Mouse (Mus musculus): ENCODE measurements around the gene Mxd4. TPM values are rescaled to one million over a fixed set of nuclear protein-coding genes. Genes with fewer than 3 reads are reported as not detected.

The Mxd4 gene
- total RNA-seq, 2 experiments from 2014 or later: 74.0 to 80.4 TPM

DNA sequence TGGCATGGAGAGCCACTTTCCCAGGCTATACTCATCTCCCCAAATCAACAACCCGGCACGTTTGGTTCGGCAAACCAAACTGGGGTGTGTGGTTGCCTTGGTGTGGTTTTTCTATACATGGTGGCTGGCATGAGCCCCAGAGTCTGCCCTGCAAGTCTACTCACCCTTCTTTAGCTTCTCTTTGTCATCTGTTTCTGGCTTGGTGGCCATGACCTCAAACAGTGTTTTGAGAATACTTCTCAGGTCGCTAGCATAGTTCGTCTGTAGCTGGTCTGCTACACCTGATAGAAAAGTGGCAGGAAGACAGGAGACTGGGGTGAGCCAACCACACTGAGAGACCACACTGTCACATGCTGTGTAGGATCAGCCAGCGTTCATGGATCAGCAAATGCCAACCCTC lies 11.1 kb upstream of the Mxd4 start:
- no peak for DNase-seq (ENCODE audit: low spot score in 2 of 2)

DNA sequence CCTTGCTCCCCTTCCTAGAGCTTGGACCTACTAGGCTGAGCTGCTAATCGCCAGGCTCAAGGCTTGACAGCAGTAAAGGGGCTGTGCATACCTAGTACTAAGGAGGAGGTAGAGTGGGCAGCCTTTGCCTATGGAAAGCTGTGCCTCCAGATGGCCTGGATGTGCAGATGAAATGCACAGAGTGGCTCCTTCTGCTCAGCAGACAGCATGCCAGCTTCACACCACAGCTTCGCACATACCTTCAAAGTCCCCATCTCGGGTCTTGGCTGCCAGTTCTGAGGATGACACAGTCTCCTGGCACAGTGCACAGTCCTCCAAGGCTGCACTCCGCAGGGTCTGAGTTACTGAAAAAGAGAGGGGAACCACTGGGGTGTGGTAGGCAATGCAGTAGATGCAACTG lies 9.7 kb upstream of the Mxd4 start:
- peak; percentile 78 to 86 for DNase-seq (ENCODE audit: low spot score in 2 of 2)

- no peak for DNase-seq (ENCODE audit: low spot score in 2 of 2)
Measured at GRCm38 (mm10) chr5:34196423-34196822, 8.9 kb upstream of the Mxd4 start.

DNA sequence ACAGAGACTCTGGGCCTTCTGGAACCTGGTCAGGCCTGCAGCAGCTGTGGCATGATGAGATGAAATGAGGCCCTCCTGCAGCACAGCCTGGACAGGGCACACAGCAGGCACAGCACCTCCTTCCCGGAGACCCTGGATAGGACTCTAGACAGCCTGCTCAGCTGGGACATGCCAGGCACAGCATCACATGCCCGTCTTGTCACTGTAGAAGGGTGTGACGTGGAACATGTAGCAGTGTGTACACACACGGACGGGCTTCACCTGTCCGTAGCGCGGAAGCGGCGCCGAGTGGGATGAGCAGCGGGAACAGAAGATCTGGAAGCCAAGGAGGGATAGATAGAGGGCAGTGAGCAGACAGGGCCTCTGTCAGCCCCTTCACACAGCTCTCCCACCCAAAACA lies 8.3 kb upstream of the Mxd4 start:
- DNase-seq (ENCODE audit: low spot score in 2 of 2): no peak

DNA sequence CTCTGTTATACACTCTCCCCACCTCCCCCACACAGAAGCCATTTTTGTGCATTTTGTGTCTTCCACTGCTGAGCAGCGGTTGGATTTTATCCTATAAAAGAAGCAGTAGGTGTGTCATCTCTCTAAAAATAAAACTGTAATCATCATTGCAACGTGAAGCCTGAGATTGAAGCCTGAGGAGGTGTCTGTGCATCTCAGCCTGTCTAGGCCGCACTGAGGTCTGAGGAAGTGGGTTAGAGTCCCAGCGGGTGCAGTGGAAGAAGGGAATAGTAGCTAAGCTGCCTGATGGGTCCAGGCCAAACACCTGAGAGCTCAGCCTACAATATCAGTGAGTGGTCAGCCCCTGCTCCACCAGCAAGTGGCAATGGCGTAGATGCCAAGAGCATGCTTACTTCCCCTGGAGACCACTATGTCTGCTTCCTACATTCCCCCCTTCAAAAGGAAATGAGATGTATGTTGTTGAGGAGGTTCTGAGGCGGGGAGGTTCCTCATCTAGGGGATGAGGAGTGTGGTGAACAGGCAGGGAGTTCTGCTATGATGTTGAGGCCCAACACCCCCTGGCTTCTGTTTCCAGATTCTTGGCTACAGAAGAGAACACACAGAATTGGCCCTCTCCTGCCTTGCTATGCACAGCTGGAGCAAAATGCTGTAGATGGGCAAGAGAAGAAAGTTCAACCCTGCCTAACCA lies 7.6 kb upstream of the Mxd4 start:
- peak; percentile 39 to 41 for DNase-seq (ENCODE audit: low spot score in 2 of 2)

DNA sequence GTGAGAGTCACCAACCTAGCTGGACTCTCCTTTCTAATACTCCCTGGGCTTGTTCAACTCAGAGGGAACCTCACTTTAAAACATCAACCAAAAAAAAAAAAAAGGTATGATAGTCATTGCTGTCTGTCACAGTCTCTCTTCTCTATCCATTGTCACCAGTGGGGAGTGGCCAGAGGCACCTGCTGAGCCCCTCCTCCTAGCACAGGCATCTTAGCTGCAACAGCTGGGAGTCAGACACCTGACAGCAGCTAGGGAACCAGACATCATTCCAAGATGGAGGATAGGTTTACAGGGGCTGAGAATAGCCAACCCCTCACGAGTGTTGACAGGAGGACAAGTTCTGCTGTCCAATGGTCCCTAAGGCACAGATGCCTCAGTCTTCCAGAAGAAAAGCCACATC lies 6.9 kb upstream of the Mxd4 start:
- DNase-seq (ENCODE audit: low spot score in 2 of 2): no peak

DNA sequence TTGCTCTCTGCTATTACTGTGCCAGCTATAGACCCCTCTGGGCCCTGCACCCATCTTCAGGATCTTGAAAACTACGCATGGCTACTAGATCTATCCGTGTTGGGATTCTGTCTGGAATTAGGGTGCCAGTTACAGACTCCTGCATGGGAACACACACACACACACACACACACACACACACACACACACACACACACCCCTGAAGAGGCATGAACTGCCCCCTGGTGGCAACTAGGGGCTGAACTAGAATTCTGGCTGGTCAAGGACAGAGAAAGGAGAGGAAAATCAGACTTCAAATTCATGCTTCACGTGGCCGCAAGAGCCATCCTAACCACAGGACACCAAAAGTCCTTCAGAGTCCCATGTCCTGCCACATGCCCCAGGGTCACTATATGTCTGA lies 4.3 kb upstream of the Mxd4 start:
- DNase-seq (ENCODE audit: low spot score in 2 of 2): no peak

- DNase-seq (ENCODE audit: low spot score in 2 of 2): no peak
Measured at GRCm38 (mm10) chr5:34191021-34191420, 3.5 kb upstream of the Mxd4 start.

GRCm38 (mm10) chr5:34189521-34189920 lies 2.0 kb upstream of the Mxd4 start:
- no peak for DNase-seq (ENCODE audit: low spot score in 2 of 2)

DNA sequence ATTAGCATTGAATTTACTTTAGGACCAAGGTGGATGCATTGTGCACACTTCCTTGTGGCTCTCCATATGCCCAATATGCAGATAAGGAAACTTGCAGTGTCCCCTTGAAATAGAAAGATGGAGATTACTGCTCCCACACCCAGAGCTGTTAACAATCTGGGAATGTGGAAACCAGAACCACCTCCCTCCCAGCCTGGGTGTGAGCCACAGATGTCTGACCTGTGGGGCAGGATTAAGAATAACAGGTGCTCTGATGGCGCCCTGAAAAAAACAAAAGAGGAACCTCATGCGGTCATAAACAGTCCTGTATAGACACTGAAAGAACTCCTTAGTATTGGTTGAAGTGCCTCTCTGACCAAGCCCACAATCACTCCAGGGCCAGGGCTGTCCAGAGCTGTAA lies 1.3 kb upstream of the Mxd4 start:
- DNase-seq (ENCODE audit: low spot score in 2 of 2): no peak

DNA sequence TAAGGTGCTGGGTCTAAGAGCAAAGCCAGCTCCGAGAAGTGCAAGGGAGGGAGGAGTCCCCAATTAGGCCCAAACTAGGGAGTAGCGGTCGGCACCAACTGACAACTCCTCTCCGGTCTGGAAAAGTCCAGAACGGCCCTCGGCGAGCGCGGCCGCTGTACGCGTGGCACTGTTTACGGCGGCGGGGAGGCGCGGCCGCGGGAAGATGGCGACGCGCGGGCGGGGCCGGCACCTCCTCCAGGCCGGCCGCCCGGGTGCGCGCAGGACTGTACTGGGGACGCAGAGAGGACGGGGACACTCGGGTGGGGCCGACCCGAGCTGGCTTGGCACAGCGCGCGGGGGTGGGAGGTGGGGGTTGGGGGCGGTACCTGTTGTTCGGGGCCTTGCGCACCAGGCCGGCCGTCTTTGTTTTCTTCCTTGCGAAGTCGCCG lies 544 bp downstream of the Mxd4 start:
- DNase-seq (ENCODE audit: low spot score in 2 of 2): peak; percentile 31 to 65

GRCm38 (mm10) chr5:34186391-34186790 lies 1.1 kb downstream of the Mxd4 start:
- no peak for DNase-seq (ENCODE audit: low spot score in 2 of 2)

- DNase-seq (ENCODE audit: low spot score in 2 of 2): no peak
Measured at GRCm38 (mm10) chr5:34185791-34186190, 1.7 kb downstream of the Mxd4 start.

DNA sequence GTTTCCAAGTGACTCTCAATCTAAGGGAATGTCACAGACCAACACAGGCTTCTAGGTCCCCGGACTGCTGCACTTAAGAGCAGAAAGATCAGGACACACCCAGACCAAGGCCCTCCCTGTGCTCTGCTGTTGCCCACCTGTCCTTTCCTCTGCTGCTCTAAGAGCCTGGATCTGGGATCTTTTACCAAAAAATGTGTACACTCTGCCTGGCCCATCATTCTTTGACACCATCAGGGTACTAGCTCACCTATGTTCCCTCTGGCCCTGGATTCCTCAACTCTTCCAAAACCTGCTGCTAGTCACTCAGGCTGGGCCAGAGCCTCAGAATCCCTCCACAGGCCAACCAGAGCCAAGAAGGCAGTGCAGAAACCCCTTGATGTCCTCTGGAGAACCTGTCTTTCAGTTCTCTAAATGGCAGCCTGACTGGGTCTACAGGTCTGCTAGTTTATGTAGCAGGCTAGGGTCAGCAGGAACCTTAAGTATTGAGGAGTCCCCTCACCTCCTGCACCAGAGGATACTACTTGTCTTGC lies 2.4 kb downstream of the Mxd4 start:
- DNase-seq (ENCODE audit: low spot score in 2 of 2): no peak

- peak in 1 of 2 experiments; percentile 1 for DNase-seq (ENCODE audit: low spot score in 2 of 2)
Measured at GRCm38 (mm10) chr5:34183976-34184375, 3.5 kb downstream of the Mxd4 start.

GRCm38 (mm10) chr5:34183156-34183880 lies 4.2 kb downstream of the Mxd4 start:
- DNase-seq (ENCODE audit: low spot score in 2 of 2): peak; percentile 6 to 23

GRCm38 (mm10) chr5:34182486-34182885 lies 5.0 kb downstream of the Mxd4 start:
- peak; percentile 1 for DNase-seq (ENCODE audit: low spot score in 2 of 2)

DNA sequence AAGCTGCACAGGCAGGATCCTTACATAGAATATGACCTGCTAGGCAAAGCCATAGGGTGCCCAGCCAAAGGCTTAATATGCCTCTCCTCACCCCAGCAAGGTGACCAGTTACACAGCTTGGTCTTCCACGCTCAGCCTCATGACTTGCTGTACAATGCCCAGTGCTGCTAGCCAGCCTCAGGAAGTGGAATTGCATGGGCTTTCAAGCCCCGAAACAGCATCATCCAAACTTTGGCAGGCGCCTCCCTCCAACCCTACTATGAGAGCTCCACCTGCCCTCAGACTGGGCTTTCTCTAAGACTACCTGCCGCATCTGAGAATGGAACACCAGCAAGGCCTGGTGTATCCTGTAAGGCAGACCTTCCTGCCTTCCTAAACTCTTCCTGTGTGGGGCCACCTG lies 9.7 kb downstream of the Mxd4 start:
- DNase-seq (ENCODE audit: low spot score in 2 of 2): no peak

GRCm38 (mm10) chr5:34177091-34177490 lies 10.4 kb downstream of the Mxd4 start:
- peak in 1 of 2 experiments; percentile 1 for DNase-seq (ENCODE audit: low spot score in 2 of 2)

- DNase-seq (ENCODE audit: low spot score in 2 of 2): peak in 1 of 2 experiments; percentile 1
Measured at GRCm38 (mm10) chr5:34176691-34177090, 10.8 kb downstream of the Mxd4 start.

DNA sequence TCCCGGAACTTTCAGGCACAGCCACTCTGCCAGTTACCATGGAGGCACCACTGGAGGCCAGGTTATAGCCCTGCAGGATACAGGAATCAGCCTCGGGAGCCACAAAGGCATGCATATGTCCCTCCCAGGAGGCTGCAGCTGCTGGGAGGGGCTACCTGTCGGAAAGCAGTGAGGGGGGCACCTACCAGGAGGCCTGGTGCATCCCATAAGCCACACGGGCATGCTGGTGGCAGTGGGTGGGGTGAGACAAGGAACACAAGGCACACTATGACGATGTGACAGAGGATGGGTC lies 12.2 kb downstream of the Mxd4 start:
- peak in 1 of 2 experiments; percentile 1 for DNase-seq (ENCODE audit: low spot score in 2 of 2)

DNA sequence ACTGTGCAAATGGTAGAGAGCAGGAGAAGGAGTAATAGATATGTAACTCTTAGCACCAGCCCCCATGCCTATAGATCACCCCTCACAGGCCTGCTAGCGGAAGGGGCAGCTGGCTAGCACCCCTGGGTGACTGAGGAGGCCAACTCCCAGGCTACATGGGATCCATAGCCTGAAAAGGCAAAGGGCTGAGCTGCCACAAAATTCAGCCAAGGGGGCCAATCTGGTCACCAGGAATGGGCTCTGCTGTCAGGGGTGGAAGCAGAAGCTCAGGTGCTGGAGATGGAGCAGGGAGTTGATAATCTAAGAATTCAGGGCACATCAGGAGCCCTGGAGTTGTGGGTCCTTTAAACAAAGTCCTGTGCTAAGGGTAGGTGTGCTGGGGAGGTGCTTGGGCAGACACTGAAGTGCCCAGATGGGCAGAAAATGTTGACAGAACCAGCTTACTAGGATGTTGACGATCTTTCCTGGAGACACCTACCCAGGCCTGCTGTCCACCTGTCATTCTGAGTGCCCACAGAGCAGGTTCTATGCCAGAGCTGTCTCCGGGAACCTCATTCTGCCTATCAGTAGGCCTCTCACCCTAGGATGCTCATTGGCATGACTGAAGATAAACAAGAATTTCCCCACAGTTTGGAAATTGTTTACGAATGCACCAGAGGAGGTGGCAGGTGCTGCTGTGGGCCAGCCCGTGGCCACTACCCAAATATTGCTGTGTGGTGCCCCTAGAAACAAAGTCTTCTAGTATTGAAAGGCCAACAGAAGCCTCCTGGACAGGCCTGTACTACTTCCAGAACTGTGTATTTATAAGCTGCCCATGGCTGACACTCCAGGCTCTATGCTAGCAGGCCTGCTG lies 12.7 kb downstream of the Mxd4 start:
- DNase-seq (ENCODE audit: low spot score in 2 of 2): peak in 1 of 2 experiments; percentile 1

Data from left cerebral cortex, adult 18-20 months (tissue).